Mouse (Mus musculus): ENCODE results near the gene Hcfc1. TPM values are rescaled to one million over a fixed set of nuclear protein-coding genes. Genes with fewer than 3 reads are reported as not detected.

The Hcfc1 gene
- polyA plus RNA-seq (2015; fragmentation: Nextera tagmentation; extraction: Ambion mirVana): 59.4 and 61.6 TPM in 2 replicates

DNA sequence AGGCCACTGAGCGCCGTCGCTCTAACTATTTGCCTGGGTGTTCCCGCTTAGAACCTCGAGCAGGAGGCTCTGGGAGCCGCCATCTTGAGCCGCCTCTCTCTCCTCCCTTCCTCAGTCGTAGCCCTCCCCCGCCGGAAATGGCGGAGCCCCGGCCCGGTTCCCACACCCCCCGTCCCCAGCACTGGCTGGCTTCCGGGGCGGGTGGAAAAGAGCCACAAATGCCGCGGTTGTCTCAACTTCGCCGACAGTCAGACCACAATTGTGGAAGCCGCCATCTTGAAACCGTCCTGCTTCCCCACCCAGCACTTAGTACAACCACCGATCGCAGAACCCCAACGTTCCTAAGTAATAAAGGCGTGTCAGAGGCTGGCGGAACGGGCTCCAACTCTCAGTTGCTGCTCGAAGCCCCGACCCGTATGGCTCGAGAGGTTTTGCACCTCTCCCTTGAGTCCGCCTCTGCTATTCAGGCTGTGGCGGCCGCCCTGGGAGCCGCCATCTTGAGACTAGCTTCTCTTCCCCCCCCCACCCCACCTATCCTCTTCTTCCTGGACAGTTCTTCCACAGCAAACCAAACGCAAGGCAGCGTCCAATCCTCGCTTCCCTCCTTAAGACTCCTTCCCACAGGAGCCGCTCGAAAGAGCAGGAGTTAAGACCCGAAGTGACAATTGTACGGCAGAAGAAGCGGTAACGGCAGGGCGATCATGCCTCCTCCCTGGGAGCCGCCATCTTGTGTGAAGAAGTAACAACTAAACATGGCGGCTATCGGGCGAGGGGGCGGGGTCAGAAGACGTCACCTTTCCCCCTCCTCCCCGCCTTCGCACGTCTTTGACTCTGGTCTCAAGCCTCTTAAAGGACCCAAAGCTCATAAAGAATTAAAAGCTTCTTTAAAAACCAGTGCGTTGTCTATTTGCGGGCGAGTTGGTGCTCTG, at the start of gene Hcfc1:
Gene Hcfc1, minus strand, starts transcription at position 110 of the 929 bp plus-strand sequence.
- 18% methylated on average over 58 of the region's 58 CpGs for WGBS
- peak; percentile 71 for ATAC-seq (replicated peaks)

DNA sequence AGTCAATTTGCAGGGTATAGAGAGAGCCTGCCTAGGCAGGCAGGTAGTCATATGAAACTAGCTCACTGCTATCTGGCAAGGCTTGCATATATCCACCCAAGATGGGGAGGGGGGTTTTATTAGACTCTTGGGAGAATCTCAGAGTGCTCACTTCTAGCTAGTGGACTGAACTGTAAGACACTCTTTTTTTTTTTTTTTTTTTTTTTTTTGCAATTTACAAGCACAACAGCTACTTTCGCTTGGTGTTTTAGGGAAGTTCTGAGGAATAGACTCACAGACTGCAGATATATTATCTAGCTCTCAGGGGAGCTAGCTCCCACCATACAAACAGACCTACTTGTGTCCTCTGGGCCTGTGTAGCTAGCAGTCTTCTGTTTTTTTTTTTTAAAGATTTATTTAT, 48.4 kb upstream of the Hcfc1 start:
- Histone ChIP-seq H3K27me3 (no peaks in the 10 kb centered on the region), H3K9ac (replicated peaks) (no peak overlapping the region), H3K36me3 (0 out of 2 replicates have a peak, but pooled peaks cover 5% of the 10 kb centered on the region), H3K4me1 (no peaks in the 10 kb centered on the region), H3K4me2 (replicated peaks) (no peak overlapping the region), H3K4me3 (no peak overlapping the region), H3K27ac (replicated peaks) (no peak overlapping the region), H3K9me3 (no peaks in the 10 kb centered on the region)
- no peak for ATAC-seq (replicated peaks)
- 94% methylated on average over 1 of the region's 1 CpGs for WGBS

More for the DNA sequence above, at the start of gene Hcfc1:
- Histone ChIP-seq H3K9ac (replicated peaks) (peak within 1 kb of the TSS; percentile 66), H3K4me3 (peak within 1 kb of the TSS; percentile 72), H3K36me3 (no peaks in the 10 kb centered on the region), H3K9me3 (no peaks in the 10 kb centered on the region), H3K27me3 (no peaks in the 10 kb centered on the region), H3K4me1 (peaks cover 28% of the 10 kb centered on the region), H3K27ac (replicated peaks) (peak within 1 kb of the TSS; percentile 100), H3K4me2 (replicated peaks) (peak within 1 kb of the TSS; percentile 67)

- Histone ChIP-seq H3K4me3 (no peak overlapping the region), H3K27ac (replicated peaks) (no peak overlapping the region), H3K9me3 (no peaks in the 10 kb centered on the region), H3K4me2 (replicated peaks) (no peak overlapping the region), H3K9ac (replicated peaks) (no peak overlapping the region), H3K27me3 (no peaks in the 10 kb centered on the region), H3K36me3 (no peaks in the 10 kb centered on the region), H3K4me1 (no peaks in the 10 kb centered on the region)
- no peak for ATAC-seq (replicated peaks)
- WGBS: 27% methylated on average over 8 of the region's 8 CpGs
Observed at GRCm38 (mm10) chrX:74008063-74008462, 41.9 kb upstream of the Hcfc1 start.

DNA sequence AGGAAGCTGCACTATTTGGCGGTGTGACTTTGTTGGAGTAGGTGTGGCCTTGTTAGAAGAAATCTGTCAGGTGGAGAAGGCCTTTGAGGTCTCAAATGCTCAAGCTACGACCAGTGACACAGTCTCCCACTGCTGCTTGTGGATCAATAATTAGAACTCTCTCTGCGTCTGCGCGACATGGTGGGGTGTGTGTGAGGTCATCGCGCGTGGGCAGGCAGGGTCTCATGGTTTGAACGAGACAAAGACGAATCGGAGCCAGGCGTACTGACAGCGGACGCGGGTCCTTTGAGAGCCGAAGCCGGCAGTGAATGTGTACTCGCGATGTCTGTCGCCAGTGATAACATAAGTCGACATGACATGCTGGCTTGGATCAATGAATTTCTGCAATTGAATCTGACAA, 40.2 kb upstream of the Hcfc1 start:
- ATAC-seq (replicated peaks): no peak
- no peaks in the 10 kb centered on the region for H3K36me3 ChIP-seq
- 86% methylated on average over 21 of the region's 21 CpGs for WGBS

GRCm38 (mm10) chrX:74003644-74004043, 37.5 kb upstream of the Hcfc1 start:
- 65% methylated on average over 2 of the region's 2 CpGs for WGBS
- Histone ChIP-seq H3K27ac (replicated peaks) (no peak overlapping the region), H3K4me3 (no peak overlapping the region), H3K9ac (replicated peaks) (no peak overlapping the region), H3K36me3 (no peaks in the 10 kb centered on the region), H3K9me3 (no peaks in the 10 kb centered on the region), H3K4me2 (replicated peaks) (no peak overlapping the region), H3K4me1 (no peaks in the 10 kb centered on the region; the same call in 1 of the 2 replicates), H3K27me3 (no peaks in the 10 kb centered on the region)
- ATAC-seq (replicated peaks): no peak

More for the DNA sequence above, 40.2 kb upstream of the Hcfc1 start:
- Histone ChIP-seq H3K4me3 (no peak overlapping the region), H3K9me3 (no peaks in the 10 kb centered on the region), H3K27me3 (no peaks in the 10 kb centered on the region), H3K4me1 (no peaks in the 10 kb centered on the region), H3K4me2 (replicated peaks) (no peak overlapping the region), H3K27ac (replicated peaks) (no peak overlapping the region), H3K9ac (replicated peaks) (no peak overlapping the region)

DNA sequence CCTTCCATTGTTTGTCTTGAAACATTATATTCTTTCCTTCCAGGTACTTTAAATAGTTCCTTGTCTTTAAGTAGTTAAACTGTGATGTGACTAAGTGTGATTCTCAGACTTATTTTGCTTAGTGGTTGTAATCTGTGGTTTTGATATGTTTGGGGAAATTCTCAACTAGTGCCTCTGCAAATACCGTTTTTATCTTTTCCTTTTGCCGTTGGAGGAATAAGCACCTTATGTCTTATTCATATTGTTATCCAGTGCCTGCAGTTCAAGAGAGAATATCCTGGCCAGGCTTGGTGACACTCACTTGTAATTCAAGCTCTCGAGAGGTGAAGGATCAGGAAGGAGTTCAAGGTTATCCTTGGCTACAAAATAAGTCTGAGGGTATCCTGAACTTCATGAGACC, 34.9 kb upstream of the Hcfc1 start:
- ATAC-seq (replicated peaks): no peak
- no peaks in the 10 kb centered on the region for H3K9me3 ChIP-seq
- H3K4me3 ChIP-seq: no peak overlapping the region
- H3K4me2 ChIP-seq (replicated peaks): no peak overlapping the region
- no peaks in the 10 kb centered on the region; the same call in 1 of the 2 replicates for H3K4me1 ChIP-seq
- H3K36me3 ChIP-seq: no peaks in the 10 kb centered on the region
- no peak overlapping the region for H3K27ac ChIP-seq (replicated peaks)
- no peaks in the 10 kb centered on the region for H3K27me3 ChIP-seq
- WGBS: 93% methylated on average over 3 of the region's 3 CpGs
- no peak overlapping the region for H3K9ac ChIP-seq (replicated peaks)

- peak overlapping the region; percentile 70 for H3K27ac ChIP-seq (replicated peaks)
- WGBS: 23% methylated on average over 8 of the region's 8 CpGs
- H3K4me2 ChIP-seq (replicated peaks): peak overlapping the region; percentile 15; the same call in 1 of the 2 replicates
- H3K9me3 ChIP-seq: no peaks in the 10 kb centered on the region
- no peaks in the 10 kb centered on the region; the same call in 1 of the 2 replicates for H3K4me1 ChIP-seq
- H3K4me3 ChIP-seq: no peak overlapping the region
- H3K27me3 ChIP-seq: no peaks in the 10 kb centered on the region
- no peak overlapping the region for H3K9ac ChIP-seq (replicated peaks)
- ATAC-seq (replicated peaks): peak; percentile 86
- no peaks in the 10 kb centered on the region for H3K36me3 ChIP-seq
Observed at GRCm38 (mm10) chrX:73998911-73999869, 33.0 kb upstream of the Hcfc1 start.

GRCm38 (mm10) chrX:73977783-73978182, 11.6 kb upstream of the Hcfc1 start:
- Histone ChIP-seq H3K4me3 (no peak overlapping the region), H3K4me2 (replicated peaks) (no peak overlapping the region), H3K4me1 (no peaks in the 10 kb centered on the region), H3K9ac (replicated peaks) (no peak overlapping the region), H3K27ac (replicated peaks) (no peak overlapping the region), H3K9me3 (no peaks in the 10 kb centered on the region), H3K36me3 (no peaks in the 10 kb centered on the region), H3K27me3 (no peaks in the 10 kb centered on the region)
- ATAC-seq (replicated peaks): no peak
- WGBS: 65% methylated on average over 1 of the region's 1 CpGs

GRCm38 (mm10) chrX:73976283-73976682, 10.1 kb upstream of the Hcfc1 start:
- Histone ChIP-seq H3K27ac (replicated peaks) (no peak overlapping the region), H3K4me1 (no peaks in the 10 kb centered on the region), H3K4me3 (no peak overlapping the region), H3K36me3 (no peaks in the 10 kb centered on the region), H3K9me3 (no peaks in the 10 kb centered on the region), H3K4me2 (replicated peaks) (no peak overlapping the region), H3K27me3 (no peaks in the 10 kb centered on the region), H3K9ac (replicated peaks) (no peak overlapping the region)
- no peak for ATAC-seq (replicated peaks)
- WGBS: 97% methylated on average over 2 of the region's 2 CpGs

- H3K4me1 ChIP-seq: no peaks in the 10 kb centered on the region
- H3K27ac ChIP-seq (replicated peaks): no peak overlapping the region
- H3K27me3 ChIP-seq: no peaks in the 10 kb centered on the region
- no peak overlapping the region for H3K4me2 ChIP-seq (replicated peaks)
- H3K4me3 ChIP-seq: no peak overlapping the region
- H3K9ac ChIP-seq (replicated peaks): no peak overlapping the region
- no peaks in the 10 kb centered on the region for H3K36me3 ChIP-seq
- H3K9me3 ChIP-seq: no peaks in the 10 kb centered on the region
- WGBS: 77% methylated on average over 4 of the region's 4 CpGs
- ATAC-seq (replicated peaks): no peak
Observed at GRCm38 (mm10) chrX:73972774-73973173, 6.6 kb upstream of the Hcfc1 start.

DNA sequence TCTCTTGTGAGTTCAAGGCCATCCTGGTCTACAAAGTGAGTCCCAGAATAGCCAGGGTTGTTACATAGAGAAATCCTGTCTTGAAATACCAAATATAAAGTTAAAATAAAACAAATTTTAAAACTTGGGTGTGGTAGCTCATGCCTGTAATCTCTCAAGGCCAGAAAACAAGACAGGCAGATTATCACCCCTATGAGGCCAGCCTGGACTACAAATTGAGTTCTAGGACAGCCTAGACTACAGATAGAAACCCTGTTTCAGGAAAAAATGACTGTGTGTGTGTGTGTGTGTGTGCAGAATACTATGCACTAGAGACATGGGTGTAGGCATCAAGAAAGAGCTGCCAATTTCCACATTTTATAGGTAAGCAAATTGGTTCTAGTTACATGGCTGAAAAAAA, 4.6 kb upstream of the Hcfc1 start:
- no peaks in the 10 kb centered on the region for H3K36me3 ChIP-seq
- no peaks in the 10 kb centered on the region for H3K27me3 ChIP-seq
- no peak for ATAC-seq (replicated peaks)

DNA sequence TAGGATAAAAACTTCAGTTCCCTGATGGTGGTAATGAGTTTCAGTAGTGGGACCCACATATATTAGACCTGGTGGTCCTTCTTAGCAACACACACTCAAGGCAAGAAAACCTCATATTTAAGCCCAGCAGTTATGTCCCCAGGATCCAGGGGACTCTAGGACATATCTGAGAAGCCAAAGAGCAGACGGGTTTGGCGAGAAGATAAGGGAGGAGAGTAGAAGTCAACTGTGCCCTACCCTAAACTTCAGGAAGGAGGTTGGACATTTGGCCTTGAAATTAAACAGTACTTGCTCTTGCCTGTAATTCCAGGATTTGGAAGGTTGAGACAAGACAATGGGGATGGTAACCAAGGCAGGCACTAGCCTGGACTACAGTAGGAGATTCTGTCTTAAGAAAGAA, 3.6 kb upstream of the Hcfc1 start:
- Histone ChIP-seq H3K4me2 (replicated peaks) (no peak overlapping the region), H3K9ac (replicated peaks) (no peak overlapping the region), H3K9me3 (no peaks in the 10 kb centered on the region), H3K4me3 (no peak overlapping the region), H3K36me3 (no peaks in the 10 kb centered on the region), H3K27ac (replicated peaks) (no peak overlapping the region), H3K4me1 (no peaks in the 10 kb centered on the region), H3K27me3 (no peaks in the 10 kb centered on the region)
- no peak for ATAC-seq (replicated peaks)
- 89% methylated on average over 2 of the region's 2 CpGs for WGBS

More for the DNA sequence above, 4.6 kb upstream of the Hcfc1 start:
- Histone ChIP-seq H3K9ac (replicated peaks) (no peak overlapping the region), H3K4me1 (no peaks in the 10 kb centered on the region), H3K4me3 (no peak overlapping the region), H3K9me3 (no peaks in the 10 kb centered on the region), H3K27ac (replicated peaks) (no peak overlapping the region), H3K4me2 (replicated peaks) (no peak overlapping the region)

All from forebrain, embryonic 15.5 days (tissue).